Mouse (Mus musculus): ENCODE measurements around the gene Susd2.

DNA sequence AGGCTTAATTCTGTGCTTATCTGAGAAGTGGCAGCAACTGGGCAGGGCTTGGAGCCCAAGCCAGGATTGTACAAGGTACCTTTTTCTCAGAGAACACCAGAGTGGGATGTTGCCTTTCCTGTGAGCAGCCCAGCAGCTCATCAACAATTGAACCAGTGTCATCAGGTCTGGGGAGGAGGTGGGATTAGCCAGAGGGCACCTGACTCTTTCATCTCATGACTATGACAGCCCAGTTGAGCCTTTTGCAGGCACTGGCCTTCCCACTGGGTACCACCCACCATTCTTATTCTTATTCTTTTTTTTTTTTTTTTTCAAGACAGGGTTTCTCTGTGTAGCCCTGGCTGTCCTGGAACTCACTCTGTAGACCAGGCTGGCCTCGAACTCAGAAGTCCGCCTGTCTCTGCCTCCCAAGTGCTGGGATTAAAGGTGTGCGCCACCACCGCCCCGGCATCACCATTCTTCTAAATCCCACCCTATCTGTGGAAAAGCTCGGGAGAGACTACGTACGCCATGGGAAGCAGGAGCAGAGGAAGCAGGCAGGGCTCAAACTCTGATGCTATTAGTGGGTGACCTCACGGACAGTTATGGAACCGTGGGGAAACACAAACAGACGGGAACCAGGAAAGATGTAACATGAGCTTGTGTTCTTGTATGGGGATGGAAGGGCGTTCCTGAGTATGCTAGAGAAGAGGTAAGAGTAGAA is 7.6 kb downstream of the Susd2 start:
- TF ChIP-seq POLR2A (IDR thresholded peaks at IDR 0.05; ENCODE audit: low read depth, low read length) (no peak), CTCF (conservative IDR thresholded peaks at IDR 0.05; ENCODE audit: insufficient read depth, insufficient read length, low read depth, low read length) (no peak)

All from kidney, adult 2 months (tissue).